Mouse (Mus musculus) ES-Bruce4 (cell line): ENCODE data around the gene Tmem202.

Experiments
- CTCF ChIP-seq: IDR thresholded peaks from one replicate; pipeline ENCODE4 v1.8.1; 2011; ENCODE audit warnings: low read depth, low read length
- EP300 ChIP-seq: IDR thresholded peaks from 2 replicates; pipeline ENCODE4 v1.6.1; 2011; ENCODE audit warnings: low read depth, low read length; ENCODE audit not compliant: insufficient read depth

- TF ChIP-seq CTCF (no peak), EP300 (no peak)
Observed at GRCm38 (mm10) chr9:59473171-59473570, 66.5 kb downstream of the Tmem202 start.
